Mouse (Mus musculus) lung, postnatal 36 days (tissue): ENCODE results near the gene Cipc.

Experiments
- DNase-seq: peaks from one replicate; pipeline ENCODE4 v3.0.0; 2022; ENCODE audit warnings: mixed read lengths

Gene Cipc

DNA sequence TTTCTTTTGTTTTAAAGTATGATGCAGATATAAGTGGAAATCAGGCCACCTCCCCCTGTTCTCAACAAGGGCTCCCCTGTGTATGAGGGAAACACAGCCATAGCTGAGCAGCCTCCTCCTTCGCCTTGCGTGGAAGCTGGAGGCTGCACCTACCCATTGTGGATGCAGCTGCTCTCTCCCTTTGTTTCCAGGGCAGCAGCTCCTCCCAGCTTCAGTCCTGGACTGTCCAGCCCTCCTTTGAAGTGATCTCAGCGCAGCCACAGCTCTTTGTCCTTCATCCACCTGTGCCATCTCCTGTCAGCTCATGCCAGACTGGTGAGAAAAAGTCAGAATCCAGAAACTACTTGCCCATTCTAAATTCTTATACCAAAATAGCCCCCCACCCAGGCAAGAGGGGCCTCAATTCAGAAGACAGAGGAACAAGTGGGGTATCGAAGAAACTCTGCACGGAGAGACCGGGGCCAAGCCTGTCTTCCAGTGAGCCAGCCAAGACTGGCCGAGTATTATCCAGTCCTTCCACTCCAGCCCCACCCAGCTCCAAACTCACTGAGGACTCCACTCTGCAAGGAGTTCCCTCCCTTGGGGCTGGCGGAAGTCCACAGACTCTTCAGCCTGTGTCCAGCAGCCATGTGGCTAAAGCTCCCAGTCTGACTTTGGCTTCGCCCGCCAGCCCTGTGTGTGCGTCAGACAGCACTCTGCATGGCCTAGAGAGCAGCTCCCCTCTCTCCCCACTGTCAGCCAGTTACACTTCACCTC lies 14.9 kb downstream of the Cipc start:
- peak; percentile 82 for DNase-seq

- DNase-seq, result peak; percentile 72
Measured at GRCm38 (mm10) chr12:86964278-86965057, 17.6 kb downstream of the Cipc start.

GRCm38 (mm10) chr12:86965237-86965799 lies 18.5 kb downstream of the Cipc start:
- DNase-seq, result no peak

DNA sequence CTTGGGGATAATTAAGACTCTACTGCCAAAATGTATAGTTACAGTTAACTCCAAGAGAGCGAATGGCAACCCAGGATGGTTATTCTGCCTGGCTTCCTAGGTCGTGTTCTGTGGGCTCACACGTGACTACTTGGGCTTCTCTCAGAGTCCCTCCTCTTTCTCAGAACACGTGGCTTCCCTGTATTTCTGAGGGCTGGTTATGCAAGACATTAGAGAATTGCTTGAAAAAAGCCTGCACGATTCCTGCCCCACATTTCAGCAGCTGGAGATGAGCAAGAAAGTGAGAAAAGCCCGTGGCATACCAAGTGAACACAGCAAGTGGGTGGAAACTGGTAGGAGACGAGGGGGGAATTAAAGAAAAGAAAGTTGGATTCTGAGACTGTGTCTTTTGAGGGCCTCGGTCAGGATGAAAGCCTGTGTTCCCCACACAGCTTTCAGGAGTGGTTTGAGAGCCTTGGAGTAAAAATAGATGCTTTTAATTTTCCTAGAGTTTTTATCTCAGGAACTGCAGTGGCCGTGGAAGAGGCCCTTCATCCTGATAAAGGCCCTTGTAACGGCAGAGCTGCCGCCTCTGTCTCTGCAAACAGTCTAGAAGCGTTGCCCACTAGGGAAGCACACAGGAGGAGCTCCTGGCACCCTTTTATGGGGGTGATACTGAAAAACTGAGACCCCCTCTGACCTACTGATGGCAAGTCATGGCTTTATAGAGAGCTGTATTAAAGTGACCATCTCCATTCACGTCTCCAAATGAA lies 21.8 kb downstream of the Cipc start:
- peak; percentile 79 for DNase-seq

GRCm38 (mm10) chr12:86969220-86969601 lies 22.4 kb downstream of the Cipc start:
- no peak for DNase-seq

GRCm38 (mm10) chr12:86971089-86971488 lies 24.2 kb downstream of the Cipc start:
- no peak for DNase-seq

GRCm38 (mm10) chr12:86973216-86973615 lies 26.4 kb downstream of the Cipc start:
- peak; percentile 71 for DNase-seq

DNA sequence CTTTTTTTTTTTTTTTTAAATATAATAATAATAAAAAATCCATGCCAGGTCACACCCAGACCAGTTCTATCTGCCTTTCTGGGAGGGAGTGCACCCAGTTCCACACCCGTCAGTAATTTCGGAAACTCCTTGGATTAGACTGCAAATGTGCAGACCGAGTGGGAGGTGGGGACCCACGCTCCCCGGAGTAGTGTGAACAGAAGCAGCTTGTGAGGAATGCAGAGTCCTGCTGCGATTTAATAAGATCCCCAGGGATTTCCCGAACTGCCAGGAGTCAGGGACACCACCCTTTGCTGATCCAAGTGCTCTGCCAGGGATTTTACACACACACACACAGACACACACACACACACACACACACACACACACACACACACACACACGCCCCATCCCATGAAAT lies 26.9 kb downstream of the Cipc start:
- DNase-seq, result no peak

- DNase-seq, result peak; percentile 86
Measured at GRCm38 (mm10) chr12:86974387-86975288, 27.8 kb downstream of the Cipc start.

DNA sequence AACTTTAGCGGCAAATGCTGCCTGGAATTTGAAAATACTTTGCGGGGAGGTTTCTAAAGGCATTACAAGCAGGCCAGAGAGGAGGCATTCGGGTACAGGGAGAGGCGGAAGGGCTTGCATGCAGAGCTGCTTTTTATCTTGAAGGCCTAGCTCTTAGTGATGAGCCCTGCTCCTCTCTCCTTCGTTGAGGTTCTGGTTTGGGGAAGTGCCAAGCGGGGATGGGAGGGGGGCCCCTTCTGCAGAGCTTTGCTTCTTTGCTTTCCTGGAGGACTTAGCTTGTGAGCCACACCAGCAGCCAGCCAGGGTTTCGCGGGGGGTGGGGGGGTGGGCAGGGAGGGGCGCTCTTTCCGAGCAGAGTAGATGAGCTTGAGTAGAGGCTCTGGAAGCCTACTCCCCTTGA lies 28.9 kb downstream of the Cipc start:
- DNase-seq, result no peak

- DNase-seq, result no peak
Measured at GRCm38 (mm10) chr12:86976511-86977168, 29.8 kb downstream of the Cipc start.

DNA sequence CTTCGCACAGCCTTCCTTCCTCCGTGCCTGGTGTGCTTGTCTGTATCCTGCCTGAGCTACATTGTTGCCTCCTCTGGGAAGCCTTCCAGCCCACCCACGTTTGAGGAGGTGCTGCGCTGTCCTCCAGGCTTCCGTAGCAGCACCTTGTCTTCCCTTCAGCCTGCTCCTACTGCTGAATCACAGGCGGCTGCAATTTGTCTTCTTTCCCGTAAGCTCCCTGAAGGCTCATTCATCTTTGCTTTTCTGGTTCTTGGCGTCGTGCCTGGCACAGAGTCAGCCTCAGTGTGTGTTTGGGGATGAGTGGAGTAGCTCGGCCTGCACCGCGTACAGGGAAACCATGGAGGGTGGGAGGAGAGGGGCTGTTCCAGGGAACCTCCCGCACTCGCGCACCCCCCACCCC lies 31.0 kb downstream of the Cipc start:
- DNase-seq, result peak; percentile 14

GRCm38 (mm10) chr12:86981180-86981579 lies 34.3 kb downstream of the Cipc start:
- no peak for DNase-seq

DNA sequence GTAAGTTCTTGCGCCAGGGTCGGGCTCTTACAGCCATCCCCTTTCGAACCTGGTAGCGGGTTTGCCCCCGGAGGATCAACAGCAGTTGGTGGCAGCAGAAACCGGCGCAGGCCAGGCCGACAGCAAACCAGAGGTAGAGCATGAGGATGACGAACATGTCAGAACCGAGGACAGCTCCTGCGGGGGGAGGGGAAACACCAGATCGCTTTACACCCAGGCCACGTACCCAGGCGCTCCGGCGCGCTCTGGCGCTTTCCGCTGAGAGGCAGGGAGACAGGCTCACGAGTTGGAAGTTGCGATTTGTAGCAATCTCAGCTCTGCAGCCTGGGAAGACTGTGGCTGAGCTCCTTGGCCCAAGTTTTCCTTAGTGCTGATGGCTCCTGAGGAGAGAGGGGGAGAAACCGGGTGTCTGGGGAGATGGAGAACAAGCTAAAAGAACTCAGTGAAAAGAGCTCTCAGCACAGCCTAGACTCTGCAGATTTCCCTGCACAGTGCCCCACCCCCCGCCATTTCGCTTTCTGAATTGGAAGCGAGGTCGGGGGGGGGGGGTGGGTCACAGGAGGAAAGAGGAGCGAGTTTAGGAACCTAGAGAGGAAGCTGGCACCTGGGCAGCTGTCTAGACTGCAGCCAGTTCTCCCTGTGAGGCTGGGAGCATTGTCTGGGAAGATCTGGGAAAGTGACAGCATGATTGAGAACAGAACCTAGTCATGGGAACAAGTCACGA lies 36.8 kb downstream of the Cipc start:
- DNase-seq, result peak; percentile 62

DNA sequence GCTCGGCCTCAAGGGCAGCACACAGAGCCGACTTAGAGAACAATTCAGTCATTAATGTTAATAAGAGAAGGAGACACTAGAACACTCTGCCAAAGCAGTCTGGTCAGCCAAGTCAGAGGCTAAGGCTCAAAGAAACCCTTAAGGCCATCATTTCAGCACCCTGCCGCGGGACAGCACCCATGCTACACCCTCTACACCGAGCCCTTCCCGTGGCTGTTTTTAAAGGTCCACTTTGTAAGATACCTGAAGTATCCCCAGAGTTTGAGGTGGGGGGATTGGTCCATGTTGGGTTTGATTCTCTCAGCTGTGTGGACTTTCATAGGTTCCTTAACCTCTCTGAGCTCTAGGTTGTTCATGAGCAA lies 37.3 kb downstream of the Cipc start:
- DNase-seq, result peak; percentile 56

GRCm38 (mm10) chr12:86986562-86986961 lies 39.7 kb downstream of the Cipc start:
- no peak for DNase-seq

GRCm38 (mm10) chr12:86988227-86988626 lies 41.4 kb downstream of the Cipc start:
- DNase-seq, result no peak

GRCm38 (mm10) chr12:86989378-86989777 lies 42.5 kb downstream of the Cipc start:
- no peak for DNase-seq

DNA sequence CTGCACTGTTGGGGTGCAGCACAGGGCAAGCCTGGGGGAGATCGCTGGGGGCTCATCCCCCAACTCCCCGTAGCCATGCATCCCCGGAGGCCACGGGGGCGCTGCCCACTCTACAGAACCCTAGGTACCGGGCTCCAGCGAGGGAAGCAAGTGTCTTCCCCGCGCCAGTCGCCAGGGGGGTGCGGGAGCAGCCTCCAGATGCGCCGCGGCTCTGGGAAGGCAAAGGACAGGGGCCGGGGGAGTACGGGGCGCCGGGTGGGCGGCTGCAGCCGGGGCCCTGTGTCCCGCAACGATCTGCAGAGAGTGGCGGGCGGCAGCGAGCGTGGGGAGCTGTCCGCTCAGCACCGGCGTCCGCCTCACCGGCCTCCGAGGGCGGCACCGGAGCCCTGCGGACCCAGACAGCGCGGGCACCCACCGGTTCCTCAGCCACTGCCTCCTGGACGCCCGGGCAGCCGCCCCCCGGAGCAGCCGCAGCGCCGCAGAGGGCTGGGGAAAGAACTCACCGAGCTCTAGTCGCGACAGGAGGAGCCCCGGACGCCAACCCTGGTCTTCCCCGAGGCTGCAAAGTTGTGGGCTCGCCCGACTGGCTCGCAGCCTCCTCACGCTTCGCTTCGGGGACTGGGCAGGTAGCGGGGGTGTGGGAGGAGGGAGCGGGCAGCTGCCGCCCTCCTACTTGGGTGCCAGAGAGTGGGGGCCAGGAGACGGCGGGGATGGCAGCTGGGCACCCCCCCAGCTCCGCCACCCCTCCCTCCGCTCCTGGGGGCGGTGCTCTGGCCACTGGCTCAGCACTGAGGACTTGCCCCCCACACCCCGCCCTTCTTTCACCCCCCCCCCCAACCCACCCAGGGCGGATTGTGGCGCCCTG lies 43.3 kb downstream of the Cipc start, which contains the start of gene Zdhhc22:
TSS of gene Zdhhc22 (minus strand) at position 541 of the 865 bp plus-strand sequence.
- DNase-seq, result no peak

GRCm38 (mm10) chr12:86990755-86991110 lies 43.9 kb downstream of the Cipc start:
- no peak for DNase-seq
